Mouse (Mus musculus) CD4-positive, CD25-positive, alpha-beta regulatory T cell, adult 2 months (primary cell): ENCODE data around the gene Polr2e.
A peak's percentile ranks its signal among the peaks of the same experiment; 100 is the strongest.
"Not testable (repeated sequence)": the region's sequence is repeated elsewhere in the genome, so short reads cannot be mapped to it uniquely, and the experiment has no call there.

ENCODE experiments used
- DNase-seq: peaks from one replicate; pipeline ENCODE4 v3.0.0-alpha.2; 2012; ENCODE audit warnings: low read depth, low spot score

Polr2e gene

GRCm38 (mm10) chr10:80056976-80057682 is 17.5 kb upstream of the Polr2e start:
- DNase-seq: no peak

- no peak for DNase-seq
Measured at GRCm38 (mm10) chr10:80056506-80056905, 16.9 kb upstream of the Polr2e start.

GRCm38 (mm10) chr10:80055891-80056290 is 16.3 kb upstream of the Polr2e start:
- no peak for DNase-seq

GRCm38 (mm10) chr10:80055364-80055763 is 15.8 kb upstream of the Polr2e start:
- DNase-seq: no peak

GRCm38 (mm10) chr10:80054911-80055310 is 15.3 kb upstream of the Polr2e start:
- not testable (repeated sequence) for DNase-seq

GRCm38 (mm10) chr10:80053831-80054815 is 14.5 kb upstream of the Polr2e start:
- DNase-seq: peak; percentile 76

- DNase-seq: peak; percentile 100
Measured at GRCm38 (mm10) chr10:80053259-80053780, 13.7 kb upstream of the Polr2e start.

GRCm38 (mm10) chr10:80052374-80052764 is 12.8 kb upstream of the Polr2e start:
- DNase-seq: no peak

GRCm38 (mm10) chr10:80051618-80052373 is 12.2 kb upstream of the Polr2e start:
- peak; percentile 55 for DNase-seq

DNA sequence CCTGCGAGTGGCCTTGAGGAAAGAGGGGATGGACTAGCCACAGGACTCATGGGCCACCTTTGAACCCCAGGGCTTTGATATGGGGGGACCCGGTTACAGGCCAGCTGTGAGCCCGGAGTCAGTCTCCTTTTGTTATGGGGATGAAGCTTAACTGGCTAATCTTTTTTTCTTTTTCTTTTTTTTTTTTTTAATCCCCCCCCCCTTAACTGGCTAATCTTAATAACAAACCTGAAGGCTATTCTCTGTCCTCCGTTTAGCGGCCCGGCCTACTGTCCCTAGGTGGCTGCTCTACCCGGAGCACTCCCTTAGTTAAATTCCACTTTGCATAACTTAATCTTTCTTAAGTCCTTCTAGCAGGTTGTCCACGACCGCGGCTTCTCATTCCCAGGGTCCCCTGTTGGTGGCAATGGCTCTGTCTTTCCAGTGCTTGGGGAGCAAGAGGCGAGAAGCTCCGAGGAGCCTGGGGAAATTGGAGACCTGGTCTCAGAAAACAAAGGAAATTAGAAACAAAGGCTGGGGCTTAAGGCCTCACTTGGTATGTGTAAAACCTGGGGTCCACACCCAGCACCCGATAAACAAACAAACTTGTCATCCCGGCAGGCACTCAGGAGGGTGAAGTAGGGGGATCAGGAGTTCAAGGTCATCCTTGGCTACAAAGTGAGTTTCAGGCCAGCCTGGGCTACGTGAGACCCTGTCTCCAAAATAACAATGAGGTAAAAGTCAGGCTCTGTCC is 11.5 kb upstream of the Polr2e start:
- DNase-seq: no peak

GRCm38 (mm10) chr10:80050244-80050643 is 10.6 kb upstream of the Polr2e start:
- peak; percentile 56 for DNase-seq

GRCm38 (mm10) chr10:80048834-80049233 is 9.2 kb upstream of the Polr2e start:
- DNase-seq: no peak

DNA sequence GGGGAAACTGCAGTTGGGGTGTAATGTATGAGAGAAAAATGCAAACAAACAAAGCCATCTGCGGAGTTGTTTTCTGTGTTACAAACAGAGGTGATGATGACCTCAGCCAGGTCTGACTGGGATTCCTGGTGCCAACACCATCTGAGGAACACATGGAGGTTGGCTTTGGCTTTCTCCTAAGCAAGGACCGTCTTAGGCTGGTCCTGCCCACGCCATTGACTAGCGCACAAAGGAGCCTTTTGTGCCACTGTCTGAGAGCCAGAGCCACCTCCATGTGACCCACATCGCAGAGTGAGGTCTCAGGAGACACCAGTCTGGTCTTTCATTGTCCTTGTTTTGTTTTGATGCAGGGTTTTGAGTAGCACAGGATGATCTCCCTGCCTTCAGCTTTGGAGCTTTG is 8.8 kb upstream of the Polr2e start:
- no peak for DNase-seq

- DNase-seq: no peak
Measured at GRCm38 (mm10) chr10:80047041-80047565, 7.5 kb upstream of the Polr2e start, which contains the start of gene Gpx4. Gene Gpx4, plus strand, starts transcription at chr10:80047166.

DNA sequence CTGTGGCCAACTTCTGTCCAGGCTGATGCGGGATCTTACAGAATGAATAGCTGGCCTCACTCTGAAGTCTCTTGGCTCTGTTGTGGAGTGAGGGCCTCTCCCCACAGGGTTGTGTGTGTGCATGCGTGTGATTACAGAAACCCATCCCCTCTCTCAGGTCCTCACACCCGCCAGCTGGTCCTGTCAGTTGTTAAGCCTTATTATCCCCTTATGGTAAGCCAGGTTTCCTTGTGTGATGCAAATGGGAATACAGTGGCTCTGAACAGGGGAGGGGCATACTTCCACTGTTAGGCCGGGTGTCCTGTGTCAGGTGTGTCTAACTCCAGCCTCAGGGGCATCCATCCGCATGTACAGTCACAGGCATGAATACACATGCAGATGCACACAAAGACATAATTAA is 6.2 kb upstream of the Polr2e start:
- DNase-seq: no peak

- not testable (repeated sequence) for DNase-seq
Measured at GRCm38 (mm10) chr10:80045364-80045763, 5.8 kb upstream of the Polr2e start.

- DNase-seq: no peak
Measured at GRCm38 (mm10) chr10:80044087-80044486, 4.5 kb upstream of the Polr2e start.

- not testable (repeated sequence) for DNase-seq
Measured at GRCm38 (mm10) chr10:80041409-80042060, 1.9 kb upstream of the Polr2e start.

DNA sequence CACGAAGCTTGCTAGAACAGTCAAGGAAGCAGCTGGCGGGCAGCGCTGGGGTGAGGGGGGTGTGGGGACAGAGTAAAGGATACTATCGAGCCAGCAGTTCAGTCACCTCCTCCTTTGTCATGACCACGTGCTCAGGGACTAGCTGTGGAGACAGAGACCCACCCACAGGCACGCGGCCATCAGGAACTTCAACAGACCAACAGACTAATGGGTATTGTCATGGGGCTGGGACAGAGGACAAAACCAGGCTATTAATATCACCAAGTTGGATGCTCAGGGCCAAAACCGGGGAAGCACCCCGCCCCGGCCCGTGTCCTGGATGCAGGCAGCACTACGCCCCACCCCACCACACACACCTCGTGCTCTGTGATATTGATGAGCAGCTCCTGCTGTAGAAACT is 2.8 kb downstream of the Polr2e start:
- DNase-seq: no peak

DNA sequence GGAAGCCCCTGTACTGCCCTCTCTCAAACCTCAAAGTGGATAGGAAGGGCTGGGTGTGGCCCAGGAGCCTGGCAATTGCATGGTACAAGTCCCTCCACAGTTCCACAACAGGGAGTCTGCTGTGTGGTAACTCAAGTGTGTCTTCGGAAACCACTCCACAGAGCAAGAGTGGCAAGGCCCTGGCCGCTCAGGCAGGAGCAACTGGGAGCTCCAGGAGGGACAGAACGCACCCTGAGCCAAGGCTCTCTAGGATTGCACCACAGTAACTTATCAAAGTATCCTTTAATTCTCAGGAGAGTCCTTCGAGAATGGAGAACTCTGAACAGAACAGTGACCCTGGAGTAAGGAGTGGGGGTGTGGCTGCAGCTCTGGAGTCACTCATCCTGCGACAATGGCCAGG is 3.9 kb downstream of the Polr2e start:
- no peak for DNase-seq
